Mouse (Mus musculus) forebrain, embryonic 15.5 days (tissue): ENCODE measurements around the gene Cradd. TPM values are rescaled to one million over a fixed set of nuclear protein-coding genes. Genes with fewer than 3 reads are reported as not detected.

Source experiments
- ATAC-seq: fragments of 200-750 bp; cut with Nextera tagmentation; replicated peaks from 2 replicates; pipeline ENCODE4 v1.8.0; 2017; ENCODE audit warnings: mild to moderate bottlenecking, moderate TSS enrichment, moderate library complexity
- H3K27ac ChIP-seq: fragments of 300-500 bp; sonication (generic); replicated peaks from 2 replicates; pipeline ENCODE4 v1.5.1; 2015; ENCODE audit warnings: mild to moderate bottlenecking, inconsistent platforms
- H3K27me3 ChIP-seq: fragments of 300-500 bp; sonication (generic); 2 replicates; pipeline ENCODE4 v1.6.1; 2015; ENCODE audit warnings: inconsistent platforms
- H3K36me3 ChIP-seq: fragments of 300-500 bp; sonication (generic); 2 replicates; pipeline ENCODE4 v1.6.1; 2015; ENCODE audit warnings: mild to moderate bottlenecking, inconsistent platforms
- H3K4me1 ChIP-seq: fragments of 300-500 bp; sonication (generic); 2 replicates; pipeline ENCODE4 v1.6.1; 2015; ENCODE audit warnings: inconsistent platforms
- H3K4me2 ChIP-seq: fragments of 300-500 bp; sonication (generic); replicated peaks from 2 replicates; pipeline ENCODE4 v1.6.1; 2015; ENCODE audit warnings: mild to moderate bottlenecking, inconsistent platforms
- H3K4me3 ChIP-seq: fragments of 300-500 bp; sonication (generic); 2 replicates; pipeline ENCODE4 v1.5.1; 2015; ENCODE audit warnings: mild to moderate bottlenecking, inconsistent platforms
- H3K9ac ChIP-seq: fragments of 300-500 bp; sonication (generic); replicated peaks from 2 replicates; pipeline ENCODE4 v1.6.1; 2015; ENCODE audit warnings: mild to moderate bottlenecking, inconsistent platforms
- H3K9me3 ChIP-seq: fragments of 300-500 bp; sonication (generic); 2 replicates; pipeline ENCODE4 v1.6.1; 2016; ENCODE audit warnings: inconsistent platforms
- WGBS: fragments of 180-500 bp; shearing (Covaris S2); methylation state at CpG from one replicate; pipeline ENCODE4 v1.1.7; 2015; ENCODE audit warnings: mixed read lengths; 5-methylcytosine and 5-hydroxymethylcytosine counted together
- polyA plus RNA-seq: library from polyadenylated mRNA; unstranded; fragments of >200 nt; fragmentation: Nextera tagmentation; extraction: Ambion mirVana; gene quantifications from 2 replicates; pipeline ENCODE4 v1.2.1, GENCODE M21; 2015

Cradd gene
- polyA plus RNA-seq, 1 experiment from 2014 or later, result 10.1 TPM

DNA sequence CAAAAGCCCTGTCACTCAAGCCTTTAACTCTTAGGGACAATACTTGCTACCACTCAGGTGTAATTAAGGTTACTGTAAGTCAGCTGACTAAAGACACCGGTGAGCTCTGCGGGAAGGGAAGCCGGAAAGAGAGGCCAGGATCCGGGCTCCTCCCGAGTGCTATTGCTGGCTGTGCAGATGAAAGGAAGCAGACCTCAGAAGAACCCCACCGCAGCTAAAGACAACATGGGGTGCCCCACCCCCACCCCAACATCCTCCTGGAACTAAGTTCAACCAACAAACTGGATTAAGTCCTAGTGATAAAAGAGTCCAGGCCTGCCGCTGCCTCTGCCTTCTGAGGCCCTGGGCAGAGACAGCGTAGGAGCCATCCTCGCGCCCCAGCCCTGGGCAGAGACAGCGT, 61.5 kb downstream of the Cradd start:
- H3K27me3 ChIP-seq, result peaks cover 14% of the 10 kb centered on the region
- no peak overlapping the region for H3K4me2 ChIP-seq
- 42% methylated on average over 11 of the region's 11 CpGs for WGBS
- no peak overlapping the region for H3K27ac ChIP-seq
- H3K36me3 ChIP-seq, result no peaks in the 10 kb centered on the region
- no peak overlapping the region for H3K4me3 ChIP-seq
- H3K9me3 ChIP-seq, result no peaks in the 10 kb centered on the region
- no peak for ATAC-seq
- peaks cover 35% of the 10 kb centered on the region for H3K4me1 ChIP-seq
- no peak overlapping the region for H3K9ac ChIP-seq

DNA sequence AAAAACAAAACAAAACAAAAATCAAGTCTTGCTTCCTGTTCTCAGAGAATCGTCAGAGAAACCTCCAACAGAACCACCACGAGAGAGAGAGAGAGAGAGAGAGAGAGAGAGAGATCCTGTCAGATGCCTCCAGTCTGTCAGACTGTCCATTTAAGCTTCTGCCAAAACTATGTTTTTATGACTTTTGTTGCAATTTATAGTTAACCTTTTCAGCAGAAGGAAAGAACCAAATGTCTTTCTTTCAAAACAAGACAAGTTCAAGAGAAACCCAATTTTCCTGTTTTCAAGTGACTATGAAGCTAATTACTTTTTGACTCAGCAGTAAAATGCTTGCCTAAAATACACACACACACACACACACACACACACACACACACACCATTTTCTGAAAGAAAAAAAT, 62.7 kb downstream of the Cradd start:
- Histone ChIP-seq H3K9ac (no peak overlapping the region), H3K4me3 (no peak overlapping the region), H3K4me1 (peaks cover 37% of the 10 kb centered on the region), H3K36me3 (no peaks in the 10 kb centered on the region), H3K27ac (no peak overlapping the region), H3K9me3 (no peaks in the 10 kb centered on the region), H3K27me3 (peaks cover 14% of the 10 kb centered on the region), H3K4me2 (no peak overlapping the region)
- ATAC-seq, result no peak
- WGBS, result 46% methylated on average over 2 of the region's 2 CpGs

DNA sequence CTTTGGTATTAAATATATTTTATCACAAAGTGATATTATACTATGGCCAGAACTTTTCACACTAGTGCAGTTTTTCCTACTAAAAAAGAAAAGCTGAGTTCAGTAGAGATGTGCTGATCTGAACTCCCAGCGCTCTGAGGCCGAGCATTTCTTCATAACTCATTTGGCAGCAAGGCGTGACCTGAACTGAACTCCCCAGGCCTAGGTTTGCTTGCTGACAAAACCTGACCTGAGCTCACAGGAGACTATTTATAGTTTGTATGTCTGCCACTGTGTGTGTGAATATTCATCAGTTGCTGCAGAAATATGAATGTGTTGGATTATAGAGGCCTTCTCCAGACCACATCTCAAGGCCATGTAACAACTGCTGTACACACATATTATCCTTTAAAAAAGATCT, 63.5 kb downstream of the Cradd start:
- Histone ChIP-seq H3K27ac (no peak overlapping the region), H3K4me2 (no peak overlapping the region), H3K4me3 (no peak overlapping the region), H3K9ac (no peak overlapping the region), H3K4me1 (peaks cover 36% of the 10 kb centered on the region), H3K36me3 (no peaks in the 10 kb centered on the region), H3K27me3 (peaks cover 9% of the 10 kb centered on the region), H3K9me3 (no peaks in the 10 kb centered on the region)
- WGBS, result 88% methylated on average over 3 of the region's 3 CpGs
- no peak for ATAC-seq

DNA sequence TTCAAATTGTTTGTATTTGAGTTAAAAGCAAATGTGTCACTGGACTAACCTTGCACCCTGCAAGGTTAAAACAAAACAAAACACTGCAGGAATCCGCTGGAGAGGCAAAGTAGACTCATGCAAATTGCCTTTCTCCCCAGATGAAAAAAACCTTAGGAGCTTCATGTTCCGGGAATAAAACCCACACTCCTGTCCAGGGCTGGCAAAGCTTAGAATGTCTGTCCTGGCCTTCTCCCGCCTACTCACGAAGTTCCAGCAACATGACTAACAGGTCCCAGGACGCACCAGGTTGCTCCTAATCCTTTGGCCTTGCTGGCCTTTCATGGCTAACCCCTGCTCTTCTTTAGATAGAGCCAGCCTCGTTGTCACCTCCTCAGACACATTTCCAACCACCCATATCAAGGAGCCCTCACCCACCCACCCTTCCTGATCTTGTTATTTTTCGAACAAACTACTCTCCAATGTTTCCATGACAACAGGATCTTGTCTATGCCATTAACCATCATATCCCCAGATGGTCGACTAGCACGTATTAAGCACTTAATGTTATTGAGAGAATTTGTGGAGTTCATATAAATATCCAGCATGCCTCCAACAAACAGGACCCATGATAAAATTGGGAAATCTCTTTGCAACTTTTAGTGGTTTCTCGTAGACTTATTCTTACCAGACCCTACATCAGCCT, 65.3 kb downstream of the Cradd start:
- 62% methylated on average over 10 of the region's 10 CpGs for WGBS
- peaks cover 40% of the 10 kb centered on the region for H3K4me1 ChIP-seq

DNA sequence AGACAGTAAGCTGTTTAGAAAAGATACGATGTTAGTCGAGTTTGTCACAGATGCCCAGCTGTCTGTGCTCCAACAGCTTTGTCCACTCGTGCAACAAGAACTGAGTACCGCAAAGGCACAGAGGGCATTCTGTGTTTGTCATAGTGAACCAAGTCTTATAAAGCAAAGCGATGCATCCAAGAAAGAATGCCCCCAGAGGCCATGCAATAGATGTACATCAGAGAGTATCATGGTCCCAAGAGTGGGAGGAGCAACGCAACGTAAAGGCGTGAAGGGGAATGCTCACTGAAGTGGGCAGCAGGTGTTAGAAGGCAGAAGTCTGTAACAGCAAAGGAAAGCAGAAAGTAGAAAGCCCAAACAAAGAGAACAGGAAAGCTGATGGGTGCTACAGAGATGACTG, 66.0 kb downstream of the Cradd start:
- H3K4me1 ChIP-seq, result peaks cover 40% of the 10 kb centered on the region
- H3K4me2 ChIP-seq, result no peak overlapping the region
- no peak for ATAC-seq
- WGBS, result 63% methylated on average over 8 of the region's 8 CpGs
- H3K27me3 ChIP-seq, result peaks cover under 1% of the 10 kb centered on the region; the same call in 1 of the 2 replicates
- H3K36me3 ChIP-seq, result no peaks in the 10 kb centered on the region
- H3K4me3 ChIP-seq, result no peak overlapping the region
- no peak overlapping the region for H3K27ac ChIP-seq
- H3K9ac ChIP-seq, result no peak overlapping the region
- H3K9me3 ChIP-seq, result no peaks in the 10 kb centered on the region

More for the DNA sequence above, 65.3 kb downstream of the Cradd start:
- H3K36me3 ChIP-seq, result no peaks in the 10 kb centered on the region
- no peak overlapping the region for H3K4me2 ChIP-seq
- ATAC-seq, result no peak
- H3K27me3 ChIP-seq, result peaks cover 6% of the 10 kb centered on the region
- no peaks in the 10 kb centered on the region for H3K9me3 ChIP-seq
- no peak overlapping the region for H3K4me3 ChIP-seq
- H3K9ac ChIP-seq, result no peak overlapping the region
- peak overlapping the region; percentile 31; the same call in 1 of the 2 replicates for H3K27ac ChIP-seq

DNA sequence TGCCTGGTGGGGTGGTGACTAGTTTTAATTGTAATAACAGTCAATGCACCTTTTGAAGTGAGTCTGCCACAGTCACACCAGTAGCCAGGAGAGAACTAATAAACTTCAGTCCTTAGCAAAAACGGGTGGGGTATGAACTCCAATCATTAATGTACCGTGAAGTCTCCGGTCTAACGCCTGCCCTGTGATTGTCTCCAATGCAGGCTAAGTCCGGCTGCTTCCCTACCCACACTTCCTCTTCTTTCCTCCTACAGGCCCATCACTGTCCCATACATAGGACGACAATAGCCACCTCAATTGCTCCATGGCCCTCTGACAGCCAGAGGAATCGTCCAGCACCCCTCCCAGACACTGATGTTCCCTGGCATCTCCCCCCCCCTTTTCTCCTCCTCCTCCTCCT, 67.8 kb downstream of the Cradd start:
- H3K27ac ChIP-seq, result no peak overlapping the region
- no peak for ATAC-seq
- no peaks in the 10 kb centered on the region for H3K36me3 ChIP-seq
- no peak overlapping the region for H3K4me3 ChIP-seq
- H3K9me3 ChIP-seq, result no peaks in the 10 kb centered on the region
- peaks cover 40% of the 10 kb centered on the region for H3K4me1 ChIP-seq
- WGBS, result 28% methylated on average over 7 of the region's 7 CpGs
- no peaks in the 10 kb centered on the region for H3K27me3 ChIP-seq
- no peak overlapping the region for H3K4me2 ChIP-seq
- no peak overlapping the region for H3K9ac ChIP-seq

DNA sequence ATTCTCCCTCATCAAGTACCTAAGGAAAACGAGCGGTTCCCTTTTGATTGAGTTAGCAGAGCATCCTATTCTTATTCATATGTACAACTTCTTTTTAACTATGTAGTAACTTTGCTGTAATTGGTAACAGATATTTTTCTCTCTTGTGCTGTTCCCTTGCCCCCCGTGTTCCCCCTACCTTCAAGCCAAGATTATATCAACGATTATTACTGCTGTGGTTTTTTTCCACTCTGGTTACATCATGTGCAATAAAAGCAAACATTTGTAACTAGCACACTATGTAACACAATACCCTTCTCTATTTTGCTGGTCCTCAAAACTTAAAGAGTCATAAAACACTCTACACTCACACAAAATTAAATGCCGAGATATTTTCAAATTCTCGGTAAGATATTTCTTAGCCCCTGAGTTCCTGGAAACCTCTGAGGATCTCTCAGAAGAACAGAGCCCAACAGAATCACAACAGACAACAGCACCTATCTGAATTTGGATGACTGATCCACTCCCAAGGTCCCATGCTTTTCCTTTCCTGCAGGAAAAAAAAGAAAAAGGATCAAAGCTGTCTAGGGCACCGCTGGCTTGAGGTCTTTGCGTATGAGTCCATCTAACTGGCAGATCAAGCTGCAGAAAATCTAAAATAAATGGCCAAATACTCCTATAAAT, 68.8 kb downstream of the Cradd start:
- Histone ChIP-seq H3K27ac (peak overlapping the region; percentile 75), H3K9ac (no peak overlapping the region), H3K4me3 (no peak overlapping the region), H3K27me3 (no peaks in the 10 kb centered on the region), H3K4me1 (peaks cover 40% of the 10 kb centered on the region), H3K4me2 (peak overlapping the region; percentile 36), H3K36me3 (no peaks in the 10 kb centered on the region), H3K9me3 (no peaks in the 10 kb centered on the region)
- no peak for ATAC-seq
- 58% methylated on average over 8 of the region's 8 CpGs for WGBS

DNA sequence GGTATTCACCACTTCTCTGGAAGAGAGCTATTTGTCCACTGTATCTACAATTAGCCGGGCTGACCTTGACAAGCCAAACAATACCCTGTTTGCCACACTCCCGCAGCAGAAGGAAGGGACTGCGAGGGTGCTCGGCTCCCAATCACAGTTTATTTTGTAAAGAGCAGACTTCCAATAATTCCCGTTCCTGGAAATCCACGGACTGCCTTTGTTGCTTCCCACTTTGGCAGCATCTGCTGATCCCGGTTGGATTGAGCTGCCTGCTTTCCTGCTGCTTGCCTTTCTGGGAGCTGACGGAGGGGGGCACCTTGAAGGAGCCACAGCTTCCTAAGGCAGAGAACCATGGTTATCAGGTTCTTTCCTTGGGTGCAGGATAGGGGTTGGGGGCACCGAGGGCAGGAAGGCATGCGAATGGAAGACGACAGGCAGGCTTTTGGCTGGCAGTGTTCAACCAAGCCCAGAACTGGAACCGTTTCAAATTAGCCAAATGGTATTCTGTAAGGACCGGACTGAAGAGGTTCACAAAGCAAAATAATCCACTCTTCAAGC, 69.4 kb downstream of the Cradd start:
- Histone ChIP-seq H3K27ac (peak overlapping the region; percentile 75), H3K36me3 (no peaks in the 10 kb centered on the region), H3K9ac (0 out of 2 replicates have a peak overlapping the region, but pooled peaks have one; percentile 9), H3K9me3 (no peaks in the 10 kb centered on the region), H3K4me2 (peak overlapping the region; percentile 36), H3K4me3 (0 out of 2 replicates have a peak overlapping the region, but pooled peaks have one; percentile 8), H3K27me3 (no peaks in the 10 kb centered on the region), H3K4me1 (peaks cover 40% of the 10 kb centered on the region)
- no peak for ATAC-seq
- WGBS, result 7% methylated on average over 13 of the region's 13 CpGs

DNA sequence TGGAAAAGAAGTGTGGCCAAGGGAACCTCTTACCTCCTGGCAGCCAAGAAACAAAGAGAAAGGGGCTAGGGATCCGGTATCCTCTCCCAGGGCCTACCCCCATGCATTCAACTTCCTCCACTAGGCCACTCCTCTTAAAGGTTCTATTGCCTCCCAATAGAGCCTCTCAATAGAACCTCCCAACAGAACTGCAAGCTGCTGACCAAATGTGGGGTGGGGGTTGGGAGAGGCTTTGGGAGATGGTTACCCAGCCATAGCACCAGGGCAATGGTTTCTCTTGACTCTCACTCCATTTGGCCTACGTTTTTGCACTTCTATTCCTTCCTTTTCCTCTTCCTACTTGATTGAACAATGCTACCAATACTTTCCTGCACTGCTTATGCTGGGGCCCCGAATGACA, 69.9 kb downstream of the Cradd start:
- Histone ChIP-seq H3K9me3 (no peaks in the 10 kb centered on the region), H3K4me2 (peak overlapping the region; percentile 36; the same call in 1 of the 2 replicates), H3K27me3 (no peaks in the 10 kb centered on the region), H3K9ac (0 out of 2 replicates have a peak overlapping the region, but pooled peaks have one; percentile 9), H3K27ac (peak overlapping the region; percentile 75), H3K36me3 (no peaks in the 10 kb centered on the region), H3K4me3 (no peak overlapping the region), H3K4me1 (peaks cover 37% of the 10 kb centered on the region)
- 25% methylated on average over 3 of the region's 3 CpGs for WGBS
- 0 out of 2 replicates have a peak, but pooled peaks have one; percentile 18 for ATAC-seq

DNA sequence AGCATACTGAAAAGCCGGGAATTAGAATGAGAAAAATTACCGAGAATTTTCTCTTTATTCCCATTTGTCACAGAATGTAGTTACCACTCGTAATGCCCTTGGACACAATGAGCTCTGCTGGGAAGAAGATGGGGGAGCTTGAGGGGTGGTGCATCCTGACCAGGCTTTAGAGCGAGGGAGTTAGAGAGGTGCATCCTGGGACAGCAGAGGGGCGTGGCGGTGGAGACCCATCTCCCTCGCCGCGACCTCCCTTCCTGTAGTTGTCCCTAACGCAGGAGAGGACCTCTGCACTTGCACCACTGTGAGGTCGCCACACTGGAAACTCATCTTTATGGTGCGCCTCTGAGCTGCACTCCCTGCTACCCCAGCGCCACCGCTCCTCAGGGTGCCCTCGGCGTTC, 72.3 kb downstream of the Cradd start:
- Histone ChIP-seq H3K4me2 (no peak overlapping the region), H3K9me3 (no peaks in the 10 kb centered on the region), H3K36me3 (no peaks in the 10 kb centered on the region), H3K27ac (no peak overlapping the region), H3K4me3 (no peak overlapping the region), H3K9ac (no peak overlapping the region), H3K27me3 (no peaks in the 10 kb centered on the region), H3K4me1 (peaks cover 23% of the 10 kb centered on the region)
- ATAC-seq, result no peak
- 71% methylated on average over 16 of the region's 16 CpGs for WGBS

DNA sequence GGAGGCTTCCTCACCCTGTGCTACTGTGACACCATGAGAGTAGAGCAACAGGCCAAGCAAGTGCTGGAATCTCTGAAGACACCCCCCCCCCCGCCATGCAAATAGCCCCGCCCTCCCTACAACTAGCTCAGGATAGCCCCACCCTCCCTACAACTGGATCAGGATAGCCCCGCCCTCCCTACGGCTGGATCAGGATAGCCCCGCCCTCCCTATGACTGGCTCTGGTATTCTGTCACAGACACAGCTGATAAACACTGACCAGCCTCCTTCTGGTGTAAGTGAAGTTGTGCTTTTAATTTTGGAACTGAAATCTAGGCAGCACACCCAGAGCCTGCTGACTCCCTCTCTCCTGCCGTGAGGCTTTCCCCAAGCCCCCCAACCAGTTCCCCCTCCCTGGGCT, 75.6 kb downstream of the Cradd start:
- H3K9ac ChIP-seq, result no peak overlapping the region
- ATAC-seq, result no peak
- no peak overlapping the region for H3K27ac ChIP-seq
- H3K9me3 ChIP-seq, result no peaks in the 10 kb centered on the region
- H3K4me2 ChIP-seq, result no peak overlapping the region
- 55% methylated on average over 6 of the region's 6 CpGs for WGBS
- H3K4me3 ChIP-seq, result no peak overlapping the region
- H3K36me3 ChIP-seq, result no peaks in the 10 kb centered on the region
- peaks cover 9% of the 10 kb centered on the region for H3K4me1 ChIP-seq
- H3K27me3 ChIP-seq, result no peaks in the 10 kb centered on the region

DNA sequence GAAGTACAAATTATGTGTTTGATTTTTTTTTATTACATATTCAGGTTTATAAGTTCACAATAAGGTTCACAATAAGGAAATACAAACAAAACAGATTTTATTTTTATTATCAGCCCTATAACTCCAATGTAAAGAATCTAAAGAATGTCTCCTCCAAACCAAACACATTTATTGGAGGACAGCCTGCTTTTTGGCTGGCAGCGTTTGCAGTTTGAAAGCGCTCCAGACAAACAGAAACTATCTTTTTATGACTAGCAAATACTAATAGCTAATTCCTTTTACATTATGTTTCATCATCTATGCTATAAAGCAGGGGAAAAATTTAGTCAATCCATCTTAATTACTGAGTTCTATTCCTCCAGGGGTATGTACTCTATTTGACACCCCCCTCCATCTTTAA, 77.2 kb downstream of the Cradd start:
- no peak for ATAC-seq
- Histone ChIP-seq H3K27me3 (no peaks in the 10 kb centered on the region), H3K4me2 (no peak overlapping the region), H3K9ac (no peak overlapping the region), H3K9me3 (no peaks in the 10 kb centered on the region), H3K4me3 (no peak overlapping the region), H3K27ac (no peak overlapping the region), H3K4me1 (peaks cover 9% of the 10 kb centered on the region), H3K36me3 (no peaks in the 10 kb centered on the region)
- WGBS, result 67% methylated on average over 2 of the region's 2 CpGs
